Mouse (Mus musculus): ENCODE data around the gene Tm9sf3.
A peak's percentile ranks its signal among the peaks of the same experiment; 100 is the strongest.
"Not testable (repeated sequence)": the region's sequence is repeated elsewhere in the genome, so short reads cannot be mapped to it uniquely, and the experiment has no call there.

The Tm9sf3 gene

DNA sequence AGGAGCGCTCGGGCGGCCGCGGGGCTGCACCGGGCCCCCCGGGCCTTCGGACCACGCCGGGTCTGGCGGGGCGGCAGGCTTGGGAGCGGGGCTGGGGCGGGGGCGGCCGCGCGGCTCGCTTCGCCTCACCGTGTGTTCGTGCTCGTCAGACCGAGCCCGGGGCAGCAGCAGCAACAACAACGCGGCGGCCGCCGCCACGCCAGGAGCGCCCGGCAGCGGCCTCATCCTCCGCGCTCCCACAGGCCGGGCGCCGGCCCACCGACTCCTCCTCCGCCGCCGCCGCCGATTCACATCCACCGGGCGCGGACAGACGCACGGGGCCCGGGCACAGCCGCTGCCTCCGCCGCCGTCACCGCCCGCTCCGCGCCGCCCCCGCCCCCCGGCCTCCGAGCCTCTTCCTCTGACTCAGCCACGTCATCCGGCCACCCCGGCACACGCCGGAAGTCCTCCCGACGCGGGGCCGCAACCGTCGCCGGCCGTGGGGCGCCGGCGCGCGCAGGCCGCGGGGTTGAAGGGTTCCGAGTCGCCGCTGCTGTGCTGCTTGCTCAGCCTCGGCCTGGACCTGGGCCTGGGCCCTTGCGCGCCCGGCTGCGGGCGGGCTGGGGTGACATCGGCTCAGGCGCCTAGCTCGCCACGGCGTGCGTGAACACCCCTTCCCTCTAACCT is at the start of gene Tm9sf3:
Tm9sf3 (minus strand) TSS at position 368 of the 666 bp plus-strand sequence.
- peak; percentile 83 to 89 for DNase-seq (ENCODE audit: low spot score in 2 of 2)

DNA sequence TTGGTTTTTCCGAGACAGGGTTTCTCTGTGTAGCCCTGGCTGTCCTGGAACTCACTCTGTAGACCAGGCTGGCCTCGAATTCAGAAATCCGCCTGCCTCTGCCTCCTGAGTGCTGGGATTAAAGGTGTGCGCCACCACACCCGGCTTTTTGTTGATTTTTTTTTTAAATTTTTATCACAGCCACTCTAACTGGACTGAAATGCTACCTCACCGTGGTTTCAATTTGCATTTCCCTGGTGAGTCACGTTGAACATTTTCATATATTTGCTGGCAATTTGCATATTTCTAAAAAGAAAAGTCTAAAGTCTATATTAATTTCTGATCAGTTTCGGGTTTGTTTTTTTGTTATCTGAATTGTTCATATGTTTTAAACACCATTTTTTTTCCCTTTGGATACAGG is 48.8 kb upstream of the Tm9sf3 start:
- DNase-seq (ENCODE audit: low spot score in 2 of 2): not testable (repeated sequence)

DNA sequence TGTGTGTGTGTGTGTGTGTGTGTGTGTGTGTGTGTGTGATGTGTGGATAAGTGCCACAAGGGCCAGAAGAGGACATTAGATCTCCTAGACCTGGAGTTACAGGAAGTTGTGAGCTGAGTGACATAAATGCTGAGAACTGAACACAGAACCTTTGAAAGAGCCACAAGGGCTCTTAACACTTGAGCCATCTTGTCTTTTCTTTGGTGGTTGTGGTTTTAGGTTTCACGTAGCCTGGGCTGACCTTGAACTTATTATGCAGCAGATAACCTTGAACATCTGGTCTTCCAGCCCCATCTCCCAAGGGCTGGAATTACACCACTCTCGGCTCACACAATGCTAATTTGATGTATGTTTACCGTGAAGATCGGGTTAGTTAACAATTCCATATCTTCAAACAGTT is 48.2 kb upstream of the Tm9sf3 start:
- DNase-seq (ENCODE audit: low spot score in 2 of 2): no peak

DNA sequence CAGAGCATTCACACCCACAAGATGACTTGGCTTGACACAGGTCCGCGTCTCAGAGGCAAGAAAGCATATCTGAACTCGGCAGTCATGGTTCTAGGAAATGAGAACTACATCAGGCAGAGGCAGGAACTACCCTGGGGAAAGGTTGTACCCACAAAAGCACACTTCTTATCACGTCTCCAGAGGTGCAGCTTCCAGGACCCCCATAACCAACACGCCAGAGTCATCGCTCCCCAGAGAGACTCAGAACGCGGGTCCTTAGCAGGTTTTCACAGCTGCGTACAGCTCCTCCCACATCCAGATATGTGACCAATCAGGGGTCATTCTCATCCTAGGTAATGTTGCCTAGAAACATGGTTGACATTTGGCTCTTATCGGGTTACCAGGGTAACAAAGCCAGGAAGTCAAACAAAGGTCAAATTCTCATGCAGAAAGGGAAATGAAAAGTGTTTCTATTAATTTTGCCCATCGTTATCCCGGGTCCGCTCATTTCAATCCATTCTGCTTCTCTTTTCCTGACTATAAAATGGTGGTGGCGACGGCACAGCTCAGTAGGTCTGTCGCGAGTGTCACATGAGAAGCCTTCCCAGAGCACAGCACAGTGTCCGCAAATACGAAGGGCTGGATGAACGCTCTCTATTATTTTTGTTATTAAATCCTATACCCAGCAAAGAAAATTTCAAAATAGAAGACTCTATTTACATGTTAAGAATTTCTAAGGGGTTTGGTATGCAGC is 47.3 kb upstream of the Tm9sf3 start:
- no peak for DNase-seq (ENCODE audit: low spot score in 2 of 2)

DNA sequence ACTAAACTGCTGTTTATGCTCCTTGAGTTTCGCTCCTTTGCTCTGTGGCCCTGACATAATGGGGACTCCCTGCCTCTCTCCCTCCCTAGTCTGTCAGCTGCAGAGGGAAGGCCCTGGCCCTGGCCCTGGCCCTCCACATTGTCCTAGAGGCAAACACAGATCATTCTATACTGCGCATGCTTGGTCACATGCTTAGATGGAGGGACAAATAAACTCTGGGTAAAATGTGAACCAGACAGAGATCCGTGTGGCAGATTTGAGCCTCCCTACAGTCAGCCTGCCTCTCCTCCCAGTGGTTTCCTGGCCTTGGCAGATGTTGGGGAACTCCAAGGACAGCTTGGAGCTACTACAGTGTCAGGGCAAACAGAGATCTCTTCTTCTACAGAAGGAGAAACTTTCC is 40.1 kb upstream of the Tm9sf3 start:
- DNase-seq (ENCODE audit: low spot score in 2 of 2): no peak

DNA sequence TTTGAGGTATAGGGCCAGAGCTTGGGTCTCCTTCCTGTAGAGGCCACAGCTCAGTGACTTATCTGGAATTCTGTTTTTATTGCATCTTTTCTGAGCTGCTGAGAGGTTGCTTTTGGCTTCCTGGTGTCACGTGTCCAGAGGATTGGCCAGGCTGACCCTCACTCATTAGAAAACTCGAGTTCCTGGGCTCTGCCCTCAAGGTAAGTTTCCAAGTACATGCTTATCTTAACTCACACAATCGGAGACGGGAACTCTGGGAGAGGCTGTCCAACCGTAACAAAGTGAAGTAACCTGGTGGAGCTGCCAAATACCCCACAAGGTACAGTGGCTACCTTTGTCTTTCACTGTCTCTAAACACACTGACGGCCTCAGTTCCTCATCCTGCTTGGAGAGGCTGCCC is 39.6 kb upstream of the Tm9sf3 start:
- no peak for DNase-seq (ENCODE audit: low spot score in 2 of 2)

DNA sequence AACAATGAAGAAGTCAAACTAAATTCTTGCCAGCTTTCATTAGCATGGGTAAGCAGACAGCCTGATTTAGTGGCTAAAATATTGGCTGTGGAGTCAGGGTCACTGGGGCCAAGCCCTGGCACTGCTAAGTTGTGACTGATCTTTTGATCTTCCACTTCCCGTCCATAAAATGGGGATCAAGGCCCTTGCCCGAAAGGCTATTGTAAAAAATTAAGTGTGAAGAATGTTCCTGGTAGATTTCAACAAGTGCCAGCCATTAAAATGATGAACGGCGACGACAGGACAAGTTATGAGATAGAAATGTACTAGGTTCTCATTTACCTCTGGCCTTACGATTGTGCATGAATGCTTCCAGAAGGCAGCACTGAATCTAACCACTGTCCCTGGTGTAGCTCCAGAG is 38.1 kb upstream of the Tm9sf3 start:
- DNase-seq (ENCODE audit: low spot score in 2 of 2): no peak

DNA sequence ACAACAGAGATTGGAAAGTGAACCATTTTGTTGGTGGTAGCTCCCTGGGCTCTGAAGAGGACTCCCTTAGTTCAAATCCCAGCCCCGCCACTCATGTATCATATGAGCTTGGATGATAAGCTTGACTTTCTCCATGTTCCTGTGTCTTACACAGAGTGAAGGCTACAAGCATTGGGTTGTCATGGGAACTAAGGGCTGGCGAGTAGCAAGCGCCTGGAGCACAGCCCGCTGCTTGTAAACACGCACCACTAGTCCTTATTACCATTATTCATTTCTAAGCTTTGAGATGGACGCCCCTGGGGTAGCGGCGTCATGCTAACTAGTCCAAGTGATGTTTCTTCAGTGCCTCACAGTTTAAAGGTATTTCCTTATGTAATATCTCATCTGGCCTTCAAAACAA is 35.6 kb upstream of the Tm9sf3 start:
- DNase-seq (ENCODE audit: low spot score in 2 of 2): no peak

DNA sequence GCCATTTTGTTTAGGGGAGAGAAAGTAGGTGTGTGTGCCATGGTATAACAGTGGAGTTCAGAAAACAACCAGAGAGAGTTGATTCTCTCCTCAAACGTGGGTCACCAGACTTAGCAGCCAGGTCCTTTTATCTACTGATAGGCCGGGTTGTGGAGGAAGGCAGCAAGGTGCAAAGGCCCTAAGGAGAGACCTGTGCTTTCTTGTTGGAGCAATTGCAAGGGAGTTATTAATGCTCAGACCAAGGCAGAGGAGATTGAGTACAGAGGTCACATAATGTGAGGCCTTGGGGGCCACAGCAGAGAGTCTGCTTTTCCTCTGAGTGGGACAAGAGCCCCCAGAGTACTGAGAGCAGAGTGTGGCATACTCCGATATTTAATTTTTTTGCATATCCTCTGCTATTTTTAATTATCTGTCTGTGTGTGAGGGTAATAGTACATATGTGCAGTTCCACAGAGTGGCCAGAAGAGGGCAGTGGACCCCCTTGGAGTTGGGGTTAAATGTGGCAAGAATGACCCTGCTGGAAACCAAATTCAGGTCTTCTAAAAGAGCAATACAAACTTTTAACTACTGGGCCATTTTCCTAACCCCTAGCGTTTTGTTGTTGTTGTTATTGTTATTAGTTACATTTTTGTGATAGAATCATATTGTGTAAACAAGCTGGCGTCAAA is 27.3 kb upstream of the Tm9sf3 start:
- DNase-seq (ENCODE audit: low spot score in 2 of 2): no peak

DNA sequence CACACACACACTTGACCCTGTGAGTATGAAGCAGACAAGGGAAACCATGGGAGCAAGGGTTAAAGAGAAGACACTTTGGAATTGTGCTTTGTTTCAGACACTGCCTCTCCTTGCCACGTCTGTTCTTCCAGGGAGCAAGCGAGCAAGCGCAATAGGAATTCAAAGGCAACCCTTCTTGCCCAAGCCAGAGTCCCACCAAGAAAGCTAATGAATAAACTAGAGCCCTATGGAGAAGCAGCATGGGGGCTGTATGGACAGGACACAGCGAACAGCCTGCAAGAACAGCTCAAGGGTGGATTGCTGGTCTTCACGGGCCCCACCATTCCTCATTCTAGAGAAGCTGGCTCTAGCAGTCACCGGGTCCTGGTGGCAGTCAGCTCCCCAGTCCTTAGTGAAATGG is 24.8 kb upstream of the Tm9sf3 start:
- no peak for DNase-seq (ENCODE audit: low spot score in 2 of 2)

DNA sequence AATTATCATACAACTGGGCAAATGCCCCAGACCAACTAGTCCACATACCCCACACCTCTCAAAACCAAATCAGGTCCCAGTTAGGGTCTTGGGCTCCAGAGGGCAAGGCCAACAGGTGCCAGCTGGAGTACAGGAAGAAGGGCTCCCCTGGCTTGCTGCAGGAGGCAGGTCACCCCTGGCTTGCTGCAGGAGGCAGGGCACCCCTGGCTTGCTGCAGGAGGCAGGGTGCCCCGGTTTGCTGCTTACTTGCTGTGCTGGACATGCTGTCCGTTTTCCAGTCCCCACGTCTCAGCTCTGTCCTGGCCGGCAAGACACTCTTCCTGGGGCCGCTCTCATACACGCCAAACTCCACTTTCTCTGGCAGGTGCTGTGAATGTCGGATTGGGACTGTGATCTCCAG is 23.4 kb upstream of the Tm9sf3 start:
- DNase-seq (ENCODE audit: low spot score in 2 of 2): no peak

DNA sequence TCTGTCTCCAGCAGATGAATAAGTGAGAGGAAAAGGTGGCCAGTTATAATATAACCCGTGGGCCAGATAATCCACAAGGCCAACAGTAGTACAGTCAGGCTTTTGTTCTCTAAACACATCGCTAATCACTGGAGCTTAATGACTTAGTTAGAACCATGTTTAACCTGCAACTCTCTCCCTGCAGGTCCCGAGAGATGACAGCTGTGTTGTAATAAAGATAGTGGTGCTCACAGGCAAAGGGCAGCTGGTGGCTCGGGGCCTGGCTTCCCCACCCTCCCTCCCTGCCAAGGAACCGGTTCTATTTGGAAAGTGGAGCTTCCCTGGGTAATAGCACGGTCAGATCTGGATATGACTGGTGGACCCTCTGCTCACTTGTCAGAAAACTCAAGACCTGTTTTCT is 20.7 kb upstream of the Tm9sf3 start:
- DNase-seq (ENCODE audit: low spot score in 2 of 2): no peak

DNA sequence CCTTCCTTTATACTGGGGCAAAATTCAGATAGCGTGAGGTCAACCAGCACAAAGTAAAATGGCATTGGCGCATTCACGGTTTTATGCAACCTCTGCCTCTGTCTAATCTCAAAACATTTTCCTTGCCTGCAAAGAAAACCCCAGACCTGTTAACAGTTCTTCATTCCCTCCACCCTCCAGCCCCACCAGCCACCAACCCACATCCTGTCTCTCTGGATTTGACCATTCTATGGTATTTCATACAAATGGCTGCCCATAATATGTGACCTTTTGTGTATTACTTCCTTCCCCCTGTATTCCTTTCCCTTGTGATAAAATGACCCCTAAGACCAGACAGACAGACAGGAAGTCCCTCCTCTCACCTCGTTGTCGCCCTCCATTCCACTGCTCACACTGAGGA is 18.9 kb upstream of the Tm9sf3 start:
- DNase-seq (ENCODE audit: low spot score in 2 of 2): no peak

DNA sequence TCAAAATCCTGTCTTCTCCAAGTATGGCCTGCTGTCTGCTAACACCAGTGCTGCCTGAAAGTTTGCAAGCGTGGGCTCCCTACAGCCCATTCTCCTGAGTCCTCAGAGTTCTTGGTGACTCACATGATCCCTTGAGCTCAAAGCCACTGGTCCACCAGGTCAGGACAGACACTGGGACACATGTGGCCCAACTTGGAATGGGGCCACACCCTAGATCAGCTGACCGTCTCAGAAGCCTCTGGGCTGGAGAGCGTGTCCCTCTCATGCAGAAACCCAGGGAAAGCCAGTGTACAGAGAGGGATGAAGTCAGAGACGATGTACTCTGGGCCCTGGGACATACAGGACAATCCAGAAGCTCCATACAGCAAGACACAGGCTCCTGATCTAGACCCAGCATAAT is 18.4 kb upstream of the Tm9sf3 start:
- DNase-seq (ENCODE audit: low spot score in 2 of 2): no peak

DNA sequence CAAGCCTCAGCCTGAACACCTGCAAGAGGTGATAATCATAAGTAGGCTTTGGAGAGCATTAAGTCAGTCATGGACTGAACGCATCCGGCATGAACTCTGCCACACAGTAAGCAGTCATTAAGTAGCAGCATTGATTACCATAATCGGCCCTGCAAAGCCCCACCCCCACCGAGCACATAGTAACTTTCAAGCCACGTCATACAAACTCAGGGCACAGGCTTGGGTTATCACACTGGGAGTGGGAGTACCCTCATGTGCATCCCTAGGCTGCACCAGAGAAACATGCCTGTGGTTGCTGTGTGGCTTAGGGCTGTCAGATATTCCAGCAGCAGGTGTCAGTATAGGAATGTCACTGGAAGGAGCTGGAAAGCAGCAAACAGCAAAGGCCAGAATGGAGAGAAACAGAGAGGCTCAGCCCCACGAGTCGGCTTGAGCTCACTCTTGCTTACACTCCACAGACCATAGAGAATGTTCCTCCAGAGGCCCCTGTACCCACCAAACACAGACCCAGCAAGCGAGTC is 16.0 kb upstream of the Tm9sf3 start:
- no peak for DNase-seq (ENCODE audit: low spot score in 2 of 2)

DNA sequence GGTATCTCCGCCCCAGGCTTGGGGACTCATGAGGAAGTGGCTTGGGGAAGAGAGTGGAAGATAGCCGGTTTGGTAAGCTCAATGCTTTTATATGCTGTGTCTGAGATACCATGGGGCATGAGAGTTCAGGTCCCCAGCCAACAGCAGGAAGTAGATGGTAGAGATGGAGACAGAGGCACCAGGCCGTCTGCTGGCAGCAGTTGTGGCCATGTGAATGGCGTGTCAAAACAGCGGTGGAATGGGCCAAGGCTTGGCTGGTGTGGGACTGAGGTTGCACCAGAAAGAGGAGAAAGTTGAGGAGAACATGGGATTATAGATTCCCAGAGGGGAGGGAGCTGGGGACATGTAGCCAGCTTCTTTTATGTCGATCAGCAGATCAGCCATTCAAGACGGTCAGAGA is 14.8 kb upstream of the Tm9sf3 start:
- no peak for DNase-seq (ENCODE audit: low spot score in 2 of 2)

DNA sequence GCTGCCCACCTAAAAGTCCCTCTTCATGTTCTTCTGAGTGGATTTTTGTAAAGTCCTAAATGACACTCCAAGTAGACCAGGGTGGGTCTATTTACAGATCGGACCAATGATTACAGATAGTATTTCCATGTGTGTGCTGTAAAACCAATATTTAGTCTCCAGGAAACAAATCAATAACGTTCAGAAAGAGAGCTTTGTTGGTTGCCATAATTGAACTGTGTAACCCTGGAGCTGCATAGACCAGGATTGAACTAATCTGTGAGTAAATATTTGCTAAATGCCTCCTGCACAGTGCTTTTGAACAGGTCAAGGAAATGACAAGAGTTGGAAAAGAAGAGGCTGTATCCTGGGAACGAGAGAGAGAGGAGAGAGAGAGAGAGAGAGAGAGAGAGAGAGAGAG is 11.8 kb upstream of the Tm9sf3 start:
- DNase-seq (ENCODE audit: low spot score in 2 of 2): no peak

DNA sequence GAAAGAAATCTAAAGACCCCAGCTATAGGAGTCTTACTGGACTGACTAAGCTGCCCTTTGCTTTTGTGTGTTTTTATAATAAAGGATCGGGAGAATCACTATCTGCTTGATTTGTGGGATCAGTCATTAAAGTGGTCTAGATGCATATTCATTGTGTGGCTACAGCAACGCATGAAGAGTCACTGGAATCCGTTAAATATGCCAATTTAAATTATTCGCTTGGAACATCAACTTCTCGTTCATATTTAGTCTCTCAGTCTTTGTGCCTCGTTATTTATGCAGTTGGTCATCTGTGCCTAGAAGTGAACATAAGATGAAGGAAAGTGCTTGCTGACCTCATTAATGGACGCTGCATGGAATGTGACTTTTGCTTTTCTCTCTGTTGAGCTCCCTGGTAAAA is 7.1 kb upstream of the Tm9sf3 start:
- no peak for DNase-seq (ENCODE audit: low spot score in 2 of 2)

DNA sequence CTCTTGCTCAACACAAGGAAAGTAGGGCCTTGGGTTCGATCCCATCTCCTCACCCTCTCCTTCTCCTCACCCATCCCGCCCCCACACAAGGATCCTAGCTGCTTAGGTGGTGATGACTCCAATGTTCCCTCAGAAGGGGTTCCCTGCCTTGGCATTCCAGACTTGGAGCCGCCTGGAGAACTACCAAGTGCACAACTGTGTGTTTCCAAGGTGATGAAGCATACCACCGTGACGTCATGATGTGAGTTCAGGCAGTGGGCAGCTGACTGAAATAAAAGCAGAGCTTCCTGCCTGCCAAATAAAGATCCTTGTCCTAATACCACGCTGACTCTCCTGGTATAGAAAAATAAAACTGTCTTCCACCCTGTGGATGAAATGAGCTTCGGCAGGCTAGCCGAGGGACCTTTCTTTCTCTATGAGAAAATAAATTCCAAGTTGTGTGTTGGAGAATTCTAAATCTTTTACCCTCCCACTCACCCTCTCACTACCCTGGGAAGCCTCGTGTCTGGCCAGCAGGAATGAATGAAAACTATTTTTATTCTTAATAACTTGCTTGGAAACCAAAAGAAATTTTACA is 6.4 kb upstream of the Tm9sf3 start:
- DNase-seq (ENCODE audit: low spot score in 2 of 2): no peak

DNA sequence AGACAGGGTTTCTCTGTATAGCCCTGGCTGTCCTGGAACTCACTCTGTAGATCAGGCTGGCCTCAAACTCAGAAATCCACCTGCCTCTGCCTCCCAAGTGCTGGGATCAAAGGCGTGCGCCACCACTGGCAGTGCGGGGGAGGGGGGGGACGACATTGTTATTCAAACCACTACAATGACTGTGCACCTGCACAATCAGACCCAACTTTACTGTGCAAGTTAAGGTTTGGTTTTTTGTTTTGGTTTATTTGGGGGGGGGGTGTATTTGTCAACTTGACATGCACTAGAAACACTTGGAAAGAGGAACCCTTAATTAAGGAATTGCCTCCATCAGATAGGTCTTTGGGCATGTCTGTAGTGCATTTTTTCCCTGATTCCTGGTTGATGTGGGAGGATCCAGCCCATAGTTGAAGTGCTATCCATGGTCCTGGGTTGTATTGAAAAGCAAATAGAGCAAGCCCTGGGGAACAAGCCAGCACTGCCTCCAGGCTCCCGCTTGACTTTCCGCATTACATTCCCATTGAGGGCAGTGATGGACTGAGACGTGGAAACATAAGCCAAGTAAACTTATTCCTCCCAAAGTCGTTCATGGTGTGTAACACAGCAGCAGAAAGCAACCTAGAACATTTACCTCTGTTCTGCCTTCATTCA is 2.6 kb upstream of the Tm9sf3 start:
- DNase-seq (ENCODE audit: low spot score in 2 of 2): no peak

DNA sequence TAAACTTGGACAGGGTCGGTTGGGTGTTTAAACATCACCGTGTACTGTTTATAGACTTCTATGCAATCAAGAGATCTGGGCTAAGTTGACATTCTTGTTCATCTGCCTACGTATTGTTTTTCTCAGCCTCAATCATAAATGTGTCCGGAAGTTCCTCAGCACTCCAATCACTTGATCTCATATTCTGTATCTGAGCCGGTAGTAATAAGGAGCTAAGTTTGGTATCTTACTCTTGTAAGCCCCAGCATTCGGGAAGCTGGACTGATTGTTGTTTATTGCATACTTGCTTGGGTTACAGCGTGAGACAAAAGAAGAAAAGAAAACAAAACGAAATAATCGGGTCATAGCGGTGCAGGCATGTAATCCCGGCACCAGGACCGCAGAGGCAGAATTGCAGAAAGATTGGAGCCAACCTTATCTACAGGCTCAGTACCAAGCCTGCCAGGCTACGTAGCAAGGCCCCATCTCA is 568 bp upstream of the Tm9sf3 start:
- no peak for DNase-seq (ENCODE audit: low spot score in 2 of 2)

Measured in urinary bladder, postnatal 4 days (tissue).